Mouse (Mus musculus) neural tube, embryonic 12.5 days (tissue): ENCODE results near the gene Pcdh10. TPM values are rescaled to one million over a fixed set of nuclear protein-coding genes. Genes with fewer than 3 reads are reported as not detected.

Experiments used
- ATAC-seq: fragments of 200-750 bp; cut with Nextera tagmentation; 2 replicates; pipeline ENCODE4 v1.8.0; 2017; ENCODE audit warnings: low read depth, mild to moderate bottlenecking, moderate TSS enrichment, moderate library complexity; ENCODE audit not compliant: low FRiP score
- H3K27ac ChIP-seq: fragments of 300-500 bp; sonication (generic); 2 replicates; pipeline ENCODE4 v1.5.1; 2016
- H3K27me3 ChIP-seq: fragments of 300-500 bp; sonication (generic); replicated peaks from 2 replicates; pipeline ENCODE4 v1.6.1; 2016; ENCODE audit warnings: mild to moderate bottlenecking
- H3K36me3 ChIP-seq: fragments of 300-500 bp; sonication (generic); 2 replicates; pipeline ENCODE4 v1.6.1; 2016; ENCODE audit warnings: mild to moderate bottlenecking
- H3K4me1 ChIP-seq: fragments of 300-500 bp; sonication (generic); 2 replicates; pipeline ENCODE4 v1.6.1; 2016
- H3K4me2 ChIP-seq: fragments of 300-500 bp; sonication (generic); replicated peaks from 2 replicates; pipeline ENCODE4 v1.6.1; 2016; ENCODE audit warnings: mild to moderate bottlenecking
- H3K4me3 ChIP-seq: fragments of 300-500 bp; sonication (generic); 2 replicates; pipeline ENCODE4 v1.5.1; 2016
- H3K9ac ChIP-seq: fragments of 300-500 bp; sonication (generic); 2 replicates; pipeline ENCODE4 v1.6.1; 2016; ENCODE audit warnings: mild to moderate bottlenecking
- H3K9me3 ChIP-seq: fragments of 300-500 bp; sonication (generic); 2 replicates; pipeline ENCODE4 v1.6.1; 2016; ENCODE audit warnings: mild to moderate bottlenecking
- WGBS: fragments of 180-500 bp; shearing (Covaris S2); methylation state at CpG from one replicate; pipeline ENCODE4 v1.1.7; 2016; 5-methylcytosine and 5-hydroxymethylcytosine counted together
- polyA plus RNA-seq: library from polyadenylated mRNA; unstranded; fragments of >200 nt; fragmentation: Nextera tagmentation; extraction: Ambion mirVana; gene quantifications from 2 replicates; pipeline ENCODE4 v1.2.1, GENCODE M21; 2016

The Pcdh10 gene
- polyA plus RNA-seq = 5.8 and 9.1 TPM in 2 replicates

GRCm38 (mm10) chr3:45378145-45378544 is at the start of gene Pcdh10:
Gene Pcdh10, plus strand, starts transcription at chr3:45378398.
- Histone ChIP-seq H3K36me3 (no peaks in the 10 kb centered on the region), H3K9ac (peak within 1 kb of the TSS; percentile 62), H3K4me3 (peak within 1 kb of the TSS; percentile 58), H3K4me1 (peaks cover 6% of the 10 kb centered on the region; the same call in 1 of the 2 replicates), H3K27me3 (peaks cover 18% of the 10 kb centered on the region; the same call in 1 of the 2 replicates), H3K9me3 (no peaks in the 10 kb centered on the region), H3K4me2 (peak within 1 kb of the TSS; percentile 97), H3K27ac (no peak within 1 kb of the TSS)
- peak; percentile 83 for ATAC-seq
- WGBS = under 1% methylated on average over 26 of the region's 26 CpGs

GRCm38 (mm10) chr3:45355919-45356318 is 22.3 kb upstream of the Pcdh10 start:
- 83% methylated on average over 1 of the region's 1 CpGs for WGBS
- Histone ChIP-seq H3K4me1 (no peaks in the 10 kb centered on the region), H3K36me3 (no peaks in the 10 kb centered on the region), H3K9ac (no peak overlapping the region), H3K9me3 (no peaks in the 10 kb centered on the region), H3K27me3 (no peaks in the 10 kb centered on the region), H3K27ac (no peak overlapping the region), H3K4me2 (no peak overlapping the region), H3K4me3 (no peak overlapping the region)
- ATAC-seq = no peak

GRCm38 (mm10) chr3:45368952-45369351 is 9.2 kb upstream of the Pcdh10 start:
- 69% methylated on average over 1 of the region's 1 CpGs for WGBS

GRCm38 (mm10) chr3:45375761-45376500 is 2.3 kb upstream of the Pcdh10 start:
- Histone ChIP-seq H3K36me3 (no peaks in the 10 kb centered on the region), H3K9me3 (no peaks in the 10 kb centered on the region), H3K27ac (no peak overlapping the region; the same call in 1 of the 2 replicates), H3K4me3 (peak overlapping the region; percentile 58), H3K4me1 (peaks cover 6% of the 10 kb centered on the region; the same call in 1 of the 2 replicates), H3K4me2 (peak overlapping the region; percentile 97), H3K27me3 (peaks cover 11% of the 10 kb centered on the region; the same call in 1 of the 2 replicates), H3K9ac (peak overlapping the region; percentile 58)
- ATAC-seq = no peak
- under 1% methylated on average over 27 of the region's 27 CpGs for WGBS

More at GRCm38 (mm10) chr3:45368952-45369351, 9.2 kb upstream of the Pcdh10 start:
- Histone ChIP-seq H3K9me3 (no peaks in the 10 kb centered on the region), H3K4me2 (no peak overlapping the region), H3K36me3 (no peaks in the 10 kb centered on the region), H3K27ac (no peak overlapping the region), H3K27me3 (no peaks in the 10 kb centered on the region), H3K4me3 (no peak overlapping the region), H3K9ac (no peak overlapping the region), H3K4me1 (no peaks in the 10 kb centered on the region)
- ATAC-seq = no peak

GRCm38 (mm10) chr3:45376501-45377390 is 1.5 kb upstream of the Pcdh10 start:
- H3K27ac ChIP-seq = no peak overlapping the region
- peak overlapping the region; percentile 97 for H3K4me2 ChIP-seq
- peak overlapping the region; percentile 58 for H3K9ac ChIP-seq
- H3K27me3 ChIP-seq = peaks cover 18% of the 10 kb centered on the region; the same call in 1 of the 2 replicates
- H3K9me3 ChIP-seq = no peaks in the 10 kb centered on the region
- peaks cover 6% of the 10 kb centered on the region; the same call in 1 of the 2 replicates for H3K4me1 ChIP-seq
- WGBS = under 1% methylated on average over 59 of the region's 59 CpGs
- no peaks in the 10 kb centered on the region for H3K36me3 ChIP-seq
- peak overlapping the region; percentile 58 for H3K4me3 ChIP-seq
- peak; percentile 18 for ATAC-seq

GRCm38 (mm10) chr3:45377391-45377998 is 703 bp upstream of the Pcdh10 start:
- no peaks in the 10 kb centered on the region for H3K9me3 ChIP-seq
- no peaks in the 10 kb centered on the region for H3K36me3 ChIP-seq
- H3K4me1 ChIP-seq = peaks cover 6% of the 10 kb centered on the region; the same call in 1 of the 2 replicates
- H3K9ac ChIP-seq = peak overlapping the region; percentile 58
- ATAC-seq = peak; percentile 45
- peak overlapping the region; percentile 97 for H3K4me2 ChIP-seq
- peaks cover 18% of the 10 kb centered on the region; the same call in 1 of the 2 replicates for H3K27me3 ChIP-seq
- under 1% methylated on average over 26 of the region's 26 CpGs for WGBS
- peak overlapping the region; percentile 58 for H3K4me3 ChIP-seq
- H3K27ac ChIP-seq = no peak overlapping the region

- Histone ChIP-seq H3K27ac (no peak overlapping the region), H3K4me2 (peak overlapping the region; percentile 97), H3K27me3 (peaks cover 18% of the 10 kb centered on the region; the same call in 1 of the 2 replicates), H3K4me1 (peaks cover 6% of the 10 kb centered on the region; the same call in 1 of the 2 replicates), H3K9ac (peak overlapping the region; percentile 62), H3K4me3 (peak overlapping the region; percentile 58), H3K9me3 (no peaks in the 10 kb centered on the region), H3K36me3 (no peaks in the 10 kb centered on the region)
- 0% methylated on average over 22 of the region's 29 CpGs for WGBS
- ATAC-seq = no peak
These were observed 1.4 kb downstream of the Pcdh10 start for GRCm38 (mm10) chr3:45379541-45379971.

GRCm38 (mm10) chr3:45379972-45380761 is 2.0 kb downstream of the Pcdh10 start:
- Histone ChIP-seq H3K4me1 (peaks cover 10% of the 10 kb centered on the region; the same call in 1 of the 2 replicates), H3K9ac (peak overlapping the region; percentile 62), H3K27me3 (peaks cover 18% of the 10 kb centered on the region; the same call in 1 of the 2 replicates), H3K9me3 (no peaks in the 10 kb centered on the region), H3K4me2 (peak overlapping the region; percentile 97), H3K27ac (no peak overlapping the region), H3K4me3 (peak overlapping the region; percentile 58), H3K36me3 (no peaks in the 10 kb centered on the region)
- peak; percentile 1; the same call in 1 of the 2 replicates for ATAC-seq
- under 1% methylated on average over 55 of the region's 55 CpGs for WGBS

- WGBS = 1% methylated on average over 82 of the region's 82 CpGs
- H3K36me3 ChIP-seq = no peaks in the 10 kb centered on the region
- peaks cover 18% of the 10 kb centered on the region; the same call in 1 of the 2 replicates for H3K27me3 ChIP-seq
- H3K27ac ChIP-seq = no peak overlapping the region
- H3K4me1 ChIP-seq = peaks cover 10% of the 10 kb centered on the region; the same call in 1 of the 2 replicates
- peak overlapping the region; percentile 58 for H3K4me3 ChIP-seq
- H3K9me3 ChIP-seq = no peaks in the 10 kb centered on the region
- ATAC-seq = peak; percentile 4; the same call in 1 of the 2 replicates
- peak overlapping the region; percentile 62 for H3K9ac ChIP-seq
- peak overlapping the region; percentile 97 for H3K4me2 ChIP-seq
These were observed 2.9 kb downstream of the Pcdh10 start for GRCm38 (mm10) chr3:45380811-45381761.
